Mouse (Mus musculus) thymus, postnatal 4 days (tissue): Measurements from ENCODE around the gene Col19a1.

ENCODE experiments used
- DNase-seq: peaks from one replicate; pipeline ENCODE4 v3.0.0; 2021

Col19a1 gene

GRCm38 (mm10) chr1:24225825-24226526 is 361.3 kb downstream of the Col19a1 start:
- no peak for DNase-seq

GRCm38 (mm10) chr1:24222981-24223612 is 364.2 kb downstream of the Col19a1 start:
- no peak for DNase-seq

GRCm38 (mm10) chr1:24222231-24222630 is 365.0 kb downstream of the Col19a1 start:
- no peak for DNase-seq

GRCm38 (mm10) chr1:24219041-24219440 is 368.2 kb downstream of the Col19a1 start:
- no peak for DNase-seq
